Mouse (Mus musculus): ENCODE results near the gene Poldip3.

- TF ChIP-seq CTCF (IDR thresholded peaks at IDR 0.05; ENCODE audit: low read depth, low read length) (no peak), POLR2A (IDR thresholded peaks at IDR 0.05; ENCODE audit: insufficient read depth, low read length) (no peak)
These were observed 15.8 kb upstream of the Poldip3 start for GRCm38 (mm10) chr15:83164971-83165471.

Data from ES-Bruce4 (cell line).